Mouse (Mus musculus) Muller cell, postnatal 12 days (primary cell): ENCODE results near the gene Ikzf1.

Source experiments
- DNase-seq: peaks from one replicate; pipeline ENCODE4 v3.0.0-alpha.2; 2015; ENCODE audit errors: inconsistent ontology term

Gene Ikzf1

DNA sequence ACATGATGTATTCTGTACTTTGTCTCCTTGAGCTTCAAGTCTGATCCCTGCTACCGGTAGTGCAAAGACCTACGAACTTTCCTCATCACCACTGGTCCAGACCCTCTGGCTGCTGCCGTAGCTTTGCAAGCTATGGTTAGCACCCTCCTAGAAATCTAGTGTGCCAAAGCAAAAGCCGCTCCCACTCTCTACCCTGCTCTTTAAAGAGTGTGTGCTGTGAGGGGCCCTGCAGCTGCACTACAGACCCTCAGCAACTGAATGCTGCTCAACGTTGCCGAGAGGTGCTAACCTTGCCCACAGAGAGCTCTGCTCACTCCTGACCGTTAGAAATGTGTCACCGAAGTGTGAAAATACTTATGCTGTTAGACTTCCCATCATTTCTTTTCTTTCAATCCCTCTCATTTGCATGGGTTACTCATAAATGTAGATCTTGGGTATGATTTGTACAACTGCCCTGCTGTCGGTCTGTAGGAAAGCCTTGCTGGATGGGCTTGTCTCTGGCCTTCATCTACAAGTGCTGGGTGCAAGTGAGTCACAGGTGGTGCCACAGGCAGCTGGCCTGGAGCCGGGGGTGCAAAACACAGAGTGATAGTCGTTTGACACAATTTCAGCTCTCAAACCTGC lies 40.6 kb downstream of the Ikzf1 start:
- no peak for DNase-seq

DNA sequence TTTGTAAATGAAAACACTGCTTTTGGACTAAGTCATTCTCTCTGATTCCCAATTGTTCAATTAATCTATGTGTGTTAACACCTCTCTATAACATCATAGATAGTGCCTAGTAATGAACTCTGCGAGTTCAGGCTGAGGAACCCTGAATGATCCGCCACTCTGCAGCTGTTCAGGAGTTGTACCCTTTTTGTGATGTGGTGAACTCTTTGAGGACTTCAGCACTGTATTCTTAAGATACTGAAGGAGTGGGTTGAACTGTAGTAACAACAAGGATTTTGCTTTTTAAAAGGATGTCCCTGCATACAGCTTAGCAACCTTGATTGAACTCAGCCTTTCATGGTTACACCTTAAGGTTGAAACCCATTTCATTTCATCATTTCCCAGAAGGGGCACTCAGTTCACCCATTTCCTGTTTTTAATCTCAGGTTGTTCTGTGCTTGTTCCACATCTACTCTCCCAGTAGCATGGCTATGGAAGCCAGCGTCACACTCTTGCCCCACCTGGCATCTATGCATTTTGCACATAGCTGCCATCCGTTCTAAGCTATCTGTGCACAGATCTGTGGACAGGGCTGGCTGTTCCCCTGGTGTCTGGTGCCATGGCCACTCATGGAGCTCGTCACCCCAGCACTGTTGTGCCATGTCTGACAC lies 41.2 kb downstream of the Ikzf1 start:
- DNase-seq: no peak

DNA sequence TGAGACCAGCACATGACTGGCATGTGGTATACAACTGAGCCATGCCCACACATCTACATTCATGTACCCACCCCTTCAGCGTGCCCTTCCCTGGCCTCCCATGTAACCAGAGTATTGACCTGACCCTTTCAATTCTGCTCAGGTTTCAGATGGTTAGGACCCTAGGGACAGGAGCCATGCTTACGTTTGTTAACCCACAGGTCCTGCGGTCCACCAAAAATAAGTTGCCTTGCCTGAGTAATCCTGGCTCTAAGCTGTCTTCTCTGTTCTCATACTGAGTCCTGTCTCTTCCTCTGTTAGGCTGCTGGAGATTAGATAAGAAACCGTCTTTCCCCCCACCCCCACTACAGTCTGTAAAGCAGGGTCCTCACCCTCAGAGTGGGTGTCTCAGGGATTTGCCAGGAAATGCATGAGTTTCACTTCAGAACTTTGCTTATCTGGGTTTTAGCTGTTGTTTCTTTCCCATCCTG lies 42.0 kb downstream of the Ikzf1 start:
- DNase-seq: no peak

DNA sequence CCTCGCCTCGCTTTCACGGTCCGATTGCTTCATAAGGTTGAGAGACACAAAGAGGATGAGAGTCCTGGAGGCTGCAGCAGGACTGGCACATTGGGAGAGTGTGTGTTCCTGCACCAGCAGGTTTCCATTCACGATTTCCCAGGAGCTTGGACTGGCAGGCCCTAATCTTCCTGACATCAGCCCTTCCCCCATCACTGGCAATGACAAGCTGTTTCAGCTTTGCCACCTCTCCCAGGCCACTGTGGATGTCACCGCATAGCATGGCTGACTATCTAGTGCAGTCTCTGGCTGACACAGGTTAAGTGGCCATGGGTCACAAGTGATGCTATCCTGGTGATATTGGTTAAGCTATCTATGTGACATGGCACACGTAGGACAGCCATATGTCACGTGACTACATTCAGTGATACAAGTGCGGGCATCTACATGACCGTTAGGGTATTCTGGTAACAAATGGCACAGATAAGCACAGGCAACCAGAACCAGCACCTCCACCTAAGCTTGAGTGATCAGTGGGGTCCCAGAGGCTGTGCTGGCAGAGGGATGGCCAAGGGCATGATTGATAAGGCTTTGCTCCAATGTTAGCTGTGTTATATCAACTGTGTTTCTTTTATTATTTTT lies 43.2 kb downstream of the Ikzf1 start:
- no peak for DNase-seq

DNA sequence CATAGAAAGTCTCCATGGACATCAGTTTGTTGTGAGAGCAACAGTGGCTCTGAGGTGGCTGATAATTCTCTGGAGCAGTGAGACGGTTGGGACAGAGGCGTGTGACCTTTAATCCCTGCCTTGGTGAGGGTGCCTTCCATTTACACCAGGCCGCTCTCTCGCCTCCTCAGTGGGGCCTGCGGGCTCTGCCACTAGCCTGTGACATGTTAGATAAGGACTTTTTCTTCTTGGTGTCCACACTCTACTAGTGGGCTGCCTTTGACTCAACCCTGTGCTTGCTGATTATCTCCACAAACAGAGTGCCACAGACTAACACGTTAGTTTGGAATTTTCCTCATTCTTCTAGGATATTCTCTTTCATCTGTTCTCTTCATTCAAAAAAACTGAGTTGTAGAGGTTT lies 44.4 kb downstream of the Ikzf1 start:
- no peak for DNase-seq

DNA sequence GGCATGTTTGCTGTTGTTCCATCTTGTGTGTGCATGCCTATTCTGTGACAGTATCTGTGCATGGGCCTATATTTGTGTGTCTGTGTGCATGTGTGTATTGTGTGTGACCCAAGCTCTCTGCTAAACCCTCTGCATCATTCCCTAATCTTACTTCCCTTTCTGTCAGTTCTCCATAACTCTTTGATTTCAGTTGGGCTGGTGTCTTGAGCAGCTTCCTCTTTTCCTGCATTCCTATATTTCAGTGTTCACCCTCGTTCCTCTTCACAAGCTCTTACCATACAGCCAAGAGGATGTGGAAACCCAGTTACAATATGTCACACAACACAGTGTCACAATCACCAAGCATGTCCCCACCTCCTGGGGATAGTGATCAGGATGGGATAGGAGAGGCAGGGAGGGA lies 45.3 kb downstream of the Ikzf1 start:
- DNase-seq: no peak

DNA sequence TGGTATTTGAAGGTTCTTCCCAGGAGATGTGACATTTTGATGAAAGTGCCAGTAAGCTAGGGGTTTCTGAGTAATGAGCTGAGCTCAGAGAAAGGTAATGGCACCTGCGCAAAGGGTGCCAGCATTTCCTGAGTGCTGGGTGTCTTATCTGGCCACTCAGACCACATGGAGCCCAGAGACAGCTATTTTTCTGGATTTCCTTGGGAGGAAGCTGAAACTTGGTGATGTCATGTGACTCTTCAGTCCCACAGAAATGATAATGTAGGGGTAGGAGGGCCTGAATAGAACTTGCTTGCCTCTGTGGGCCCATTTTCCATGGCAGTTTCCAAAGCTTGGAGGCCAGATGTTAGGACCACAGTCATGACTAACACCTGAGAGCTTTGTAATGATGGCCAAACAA lies 46.9 kb downstream of the Ikzf1 start:
- DNase-seq: no peak

DNA sequence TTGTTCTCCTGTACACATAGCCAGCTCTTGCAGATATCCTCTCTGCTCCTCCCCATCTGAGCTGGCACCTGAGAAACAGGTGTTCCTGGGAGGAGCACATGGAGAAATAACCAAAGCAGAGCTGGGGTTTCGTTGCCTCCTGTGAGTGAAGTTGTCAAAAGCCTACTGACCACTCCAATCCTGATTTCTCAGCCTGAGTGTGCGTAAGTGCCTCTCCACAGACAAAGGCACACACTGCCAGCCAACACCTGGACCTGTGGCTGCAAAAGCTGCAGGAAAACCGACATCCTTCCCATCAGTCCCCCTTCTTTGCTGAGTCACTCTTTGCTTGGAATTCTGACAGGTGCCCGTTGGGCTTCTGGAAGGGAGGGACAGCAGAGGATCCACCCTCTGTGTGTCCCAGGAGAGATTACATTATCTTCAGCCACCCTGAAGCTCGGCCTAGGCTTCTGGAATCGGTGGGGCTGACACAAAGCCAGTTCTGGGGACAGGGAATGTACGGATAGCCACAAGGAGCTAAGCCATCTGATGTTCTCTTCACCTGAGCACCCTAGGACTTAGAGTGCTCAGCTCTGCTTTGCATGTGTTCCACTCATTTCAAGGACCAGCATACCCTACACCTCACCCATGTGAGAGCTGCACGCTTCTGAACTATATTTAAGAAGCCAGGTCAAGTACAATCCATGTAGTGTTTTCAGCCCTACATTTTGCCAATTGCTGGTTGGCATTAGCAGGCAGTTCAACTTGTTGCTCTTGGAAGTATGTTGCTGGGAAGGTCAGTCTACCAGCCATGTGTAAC lies 48.4 kb downstream of the Ikzf1 start:
- DNase-seq: no peak

DNA sequence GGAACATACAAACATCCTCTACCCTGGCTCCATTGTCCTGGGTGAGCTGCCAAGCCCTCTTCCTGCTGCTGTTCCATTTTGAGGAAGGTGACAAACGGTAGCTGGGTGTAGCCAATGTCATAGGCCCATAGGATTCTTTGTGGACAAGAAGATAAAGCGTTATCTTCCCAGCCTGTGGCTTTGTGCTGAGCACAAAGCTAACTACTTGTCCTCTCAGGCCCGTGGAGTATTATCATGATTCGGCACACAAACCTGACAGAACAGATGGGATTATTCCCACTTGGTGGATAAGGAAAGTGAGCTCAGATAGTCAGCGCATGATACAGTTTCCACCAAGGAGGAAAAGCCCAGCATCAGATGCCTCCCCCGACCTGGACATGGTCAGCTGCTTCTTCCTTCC lies 50.4 kb downstream of the Ikzf1 start:
- DNase-seq: no peak

DNA sequence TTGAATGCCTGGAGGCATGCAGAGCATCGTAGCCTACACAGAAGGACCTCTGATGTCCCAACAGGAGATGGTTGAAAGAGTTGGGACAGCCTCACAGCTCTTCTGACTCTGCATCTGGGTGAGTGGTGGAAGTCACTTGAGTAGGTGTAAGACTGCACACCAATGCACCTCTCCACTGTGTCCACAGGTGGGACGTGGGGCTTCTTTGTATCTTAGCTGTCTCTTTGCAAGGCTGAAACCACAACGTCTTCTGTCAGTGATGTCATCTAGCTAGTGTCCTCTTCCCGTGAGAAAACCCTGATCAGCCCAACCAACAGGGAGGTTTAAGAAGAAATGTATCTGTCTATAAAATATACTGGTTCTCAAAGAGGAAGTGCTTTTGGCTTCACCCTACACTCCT lies 52.1 kb downstream of the Ikzf1 start:
- no peak for DNase-seq

DNA sequence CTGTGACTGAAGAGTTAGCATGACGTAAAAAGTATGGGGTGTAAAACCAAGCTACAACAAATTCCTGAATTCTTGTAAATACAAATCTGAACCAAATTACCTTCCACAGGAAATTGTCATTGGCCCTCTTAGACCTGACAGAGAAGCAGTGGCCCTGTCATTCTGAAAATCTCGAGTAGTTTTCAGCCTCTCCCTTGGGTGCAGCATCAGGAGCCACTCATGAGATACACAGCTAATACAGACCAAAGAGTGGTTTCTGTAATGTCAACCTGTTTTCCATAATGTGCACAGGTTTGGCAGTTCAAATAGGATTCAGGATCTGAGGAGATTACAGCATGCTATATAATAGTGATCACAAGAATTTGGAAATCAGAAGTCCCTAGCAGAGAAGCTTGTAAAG lies 52.8 kb downstream of the Ikzf1 start:
- no peak for DNase-seq

DNA sequence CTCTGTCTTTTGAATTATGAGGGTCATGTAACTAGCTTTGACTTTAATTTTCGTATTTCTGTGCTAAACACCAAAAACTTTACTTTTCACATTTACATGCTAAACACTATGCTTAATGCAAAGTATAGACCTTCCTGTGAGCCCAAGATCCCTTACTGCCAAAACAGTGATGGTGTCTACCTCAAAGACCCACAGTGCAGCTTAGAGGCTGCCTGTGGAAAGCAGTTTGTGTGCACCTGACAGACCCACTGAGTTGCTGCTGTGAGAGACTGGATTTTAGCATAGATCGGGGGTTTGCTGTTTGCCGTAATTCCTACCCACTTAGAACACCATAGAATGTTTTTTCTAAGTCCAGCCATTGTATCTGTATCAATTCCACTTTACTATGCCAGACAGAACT lies 54.3 kb downstream of the Ikzf1 start:
- DNase-seq: no peak

DNA sequence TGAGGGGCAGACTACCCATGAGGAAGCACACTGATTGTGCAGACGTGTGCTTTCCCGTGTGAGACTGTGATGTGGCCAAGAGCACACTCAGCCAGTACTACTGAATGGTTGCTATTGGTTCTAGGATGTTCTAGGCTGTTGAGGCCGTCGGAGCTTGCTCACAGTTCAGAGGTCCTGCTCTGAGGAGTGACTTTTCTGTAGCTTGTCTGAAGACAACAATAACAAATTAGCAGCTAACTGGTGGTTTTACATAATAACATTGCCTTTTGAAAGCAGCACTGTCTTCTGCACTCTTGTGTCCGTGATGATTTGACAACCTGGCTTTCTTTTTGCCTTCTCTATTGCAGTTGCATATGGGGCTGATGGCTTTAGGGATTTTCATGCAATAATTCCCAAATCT lies 55.8 kb downstream of the Ikzf1 start:
- no peak for DNase-seq

DNA sequence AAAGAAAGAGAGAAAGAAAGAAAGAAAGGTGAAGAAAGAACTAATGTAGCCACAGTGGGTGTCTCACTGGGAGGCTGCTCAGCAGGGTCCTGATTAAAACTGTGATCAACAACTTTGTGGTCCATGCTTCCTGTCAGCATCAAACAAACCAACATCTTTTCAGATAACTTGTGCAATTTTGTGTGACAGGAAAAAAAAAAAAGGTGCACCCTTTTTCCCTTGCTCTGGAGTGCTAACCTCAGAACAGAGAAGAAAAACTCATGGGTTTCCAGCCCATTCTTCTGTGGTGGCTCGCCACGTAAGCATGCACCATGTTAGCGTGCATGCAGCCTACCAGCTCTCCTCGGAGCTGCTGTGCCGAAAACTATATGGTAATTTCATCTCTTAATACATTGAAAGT lies 56.8 kb downstream of the Ikzf1 start:
- no peak for DNase-seq

DNA sequence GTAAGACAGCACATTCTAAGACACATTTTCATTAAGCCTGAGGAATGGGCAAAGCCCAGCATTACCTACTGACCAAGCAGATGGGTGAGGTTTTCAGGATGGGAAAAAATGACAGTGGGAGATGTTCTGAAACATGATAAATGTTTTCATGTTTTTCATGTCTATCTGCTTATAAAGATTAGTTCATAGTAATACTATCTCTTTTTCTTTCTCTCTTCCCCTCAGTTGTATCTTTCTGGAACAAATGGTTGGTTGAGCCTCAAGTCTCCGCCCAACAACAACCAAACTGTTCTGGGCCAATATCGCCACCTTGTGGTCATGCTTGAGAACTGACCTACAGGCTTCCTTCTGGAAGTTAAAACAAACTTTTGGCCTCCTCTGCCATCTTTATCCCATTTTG lies 57.8 kb downstream of the Ikzf1 start:
- DNase-seq: no peak

DNA sequence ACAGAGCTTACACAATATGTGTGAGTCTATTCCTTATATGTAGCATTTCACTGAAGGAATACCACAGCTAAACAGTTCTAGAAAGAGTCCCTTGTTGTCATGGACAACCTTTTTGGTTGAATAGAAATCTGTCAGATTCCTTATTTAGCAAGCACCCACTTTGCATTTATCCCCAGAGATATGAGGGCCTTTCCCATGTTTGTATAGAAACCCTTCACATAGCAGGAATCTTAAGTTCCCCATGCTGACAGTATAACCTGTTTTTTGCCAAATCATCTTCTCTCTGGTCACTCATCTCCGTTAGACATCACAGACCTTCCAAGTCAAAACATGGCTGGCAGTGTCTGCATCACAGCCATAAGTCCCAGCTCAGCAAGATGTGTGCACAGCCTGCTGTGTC lies 59.4 kb downstream of the Ikzf1 start:
- no peak for DNase-seq

DNA sequence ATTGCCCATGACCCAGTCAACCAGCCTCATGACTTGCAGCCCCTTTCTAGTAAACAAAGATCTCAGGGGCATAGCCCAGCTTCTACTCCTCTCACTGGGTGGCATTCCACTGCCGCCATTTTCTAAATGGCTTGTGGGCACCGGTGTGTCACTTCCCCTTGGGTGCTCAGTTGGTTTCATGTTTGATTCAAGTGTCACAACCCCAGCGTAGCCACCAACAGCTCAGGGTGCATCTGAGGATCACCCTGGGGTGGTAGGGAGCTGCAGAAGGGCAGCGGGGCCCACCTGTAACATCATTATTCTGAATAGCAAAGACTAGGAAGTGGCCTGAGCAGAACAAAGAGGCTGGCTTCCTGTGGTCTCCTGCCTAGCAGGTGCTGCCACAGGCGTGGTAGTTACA lies 66.3 kb downstream of the Ikzf1 start:
- DNase-seq: no peak

DNA sequence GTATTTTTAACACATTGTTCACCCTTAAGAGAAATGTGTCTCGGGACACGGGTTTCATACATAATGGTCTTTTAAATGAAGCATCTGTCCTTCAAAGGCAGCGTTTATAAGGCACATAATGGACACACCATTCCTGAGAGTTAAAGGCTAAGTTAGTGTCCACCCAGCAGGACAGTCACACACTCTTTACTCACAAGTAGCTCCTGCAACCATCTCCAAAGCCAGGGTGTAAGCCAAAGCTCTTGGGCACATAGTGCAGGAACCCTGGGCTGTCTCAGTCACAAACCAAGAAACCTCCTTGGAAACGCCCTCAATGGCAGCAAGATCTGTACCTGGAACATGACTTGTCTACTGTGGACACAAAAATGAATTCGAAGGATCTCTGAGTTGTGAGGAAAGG lies 68.1 kb downstream of the Ikzf1 start:
- no peak for DNase-seq

DNA sequence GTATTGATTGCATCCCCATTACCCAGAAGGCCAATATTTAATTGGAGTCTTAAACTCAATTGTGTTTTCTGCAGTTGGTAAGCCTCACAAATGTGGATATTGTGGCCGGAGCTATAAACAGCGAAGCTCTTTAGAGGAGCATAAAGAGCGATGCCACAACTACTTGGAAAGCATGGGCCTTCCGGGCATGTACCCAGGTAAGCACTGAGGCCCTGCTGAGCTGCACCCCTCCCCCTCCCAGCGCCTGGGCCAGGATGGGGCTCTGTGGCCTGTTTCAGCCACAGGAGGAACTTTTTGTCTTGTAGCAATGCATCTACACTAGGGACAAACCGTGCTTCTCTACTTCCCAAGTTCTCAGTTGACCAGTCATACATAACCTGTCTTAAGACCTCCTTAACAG lies 73.3 kb downstream of the Ikzf1 start:
- DNase-seq: no peak

DNA sequence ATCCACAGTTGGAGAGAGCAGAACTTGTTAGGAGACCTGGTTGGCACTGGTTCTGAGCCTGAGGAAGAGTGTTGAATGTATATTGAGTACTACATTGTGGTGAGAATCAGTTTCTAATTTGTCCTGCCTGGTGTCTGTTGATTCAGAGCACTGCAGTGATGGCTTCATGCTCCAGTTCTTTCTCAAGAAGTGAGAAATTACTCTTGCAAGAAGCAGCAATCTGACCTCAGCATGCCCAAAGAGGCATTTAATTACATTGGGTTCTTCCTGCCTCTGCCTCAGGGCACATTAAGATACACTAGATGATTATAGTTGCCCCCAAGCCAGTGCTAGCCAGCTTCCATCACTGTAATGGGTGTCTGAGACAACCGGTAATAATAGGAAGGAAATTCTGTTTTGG lies 74.1 kb downstream of the Ikzf1 start:
- DNase-seq: no peak

DNA sequence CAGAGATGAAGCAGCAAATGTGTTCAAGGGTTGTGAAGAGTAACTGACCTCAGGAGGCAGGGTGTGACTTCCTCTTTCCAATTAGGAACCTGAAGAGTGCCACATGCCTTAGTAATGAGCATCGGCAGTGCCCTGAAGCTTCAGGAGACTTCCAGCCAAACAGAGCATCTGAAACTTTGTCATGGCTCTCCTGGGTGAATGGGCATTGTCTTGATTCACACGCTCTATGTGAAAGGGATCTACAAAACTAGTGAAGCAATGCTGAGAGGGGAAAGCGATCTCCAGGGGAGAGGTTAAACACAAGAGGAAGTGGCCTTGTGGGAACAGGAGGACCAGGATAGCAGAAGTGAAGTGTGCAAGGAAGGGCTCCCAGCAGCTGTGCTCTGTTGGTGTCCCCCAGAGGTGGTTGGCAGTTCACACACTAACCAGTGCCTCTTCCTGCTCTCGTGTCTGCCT lies 78.4 kb downstream of the Ikzf1 start:
- DNase-seq: no peak

DNA sequence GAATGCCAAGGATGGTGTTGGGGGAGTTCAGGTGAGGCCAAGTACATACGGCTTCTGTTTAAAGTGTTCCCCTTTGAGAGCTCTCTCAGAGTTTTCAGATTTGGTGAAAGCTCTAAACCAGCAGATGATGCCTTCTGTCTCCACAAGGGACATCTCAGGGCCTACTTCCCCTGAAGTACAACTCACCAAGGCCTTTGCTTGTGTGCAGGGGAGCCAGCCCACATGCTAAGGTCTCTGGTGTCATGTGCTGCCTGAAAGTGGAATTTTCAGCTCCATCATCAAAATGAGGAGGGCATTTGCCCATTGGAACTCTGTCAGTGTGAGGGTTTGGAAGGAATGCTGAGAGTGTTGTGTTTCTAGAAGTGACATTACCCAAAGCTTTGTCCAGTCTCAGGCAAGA lies 80.6 kb downstream of the Ikzf1 start:
- DNase-seq: no peak

DNA sequence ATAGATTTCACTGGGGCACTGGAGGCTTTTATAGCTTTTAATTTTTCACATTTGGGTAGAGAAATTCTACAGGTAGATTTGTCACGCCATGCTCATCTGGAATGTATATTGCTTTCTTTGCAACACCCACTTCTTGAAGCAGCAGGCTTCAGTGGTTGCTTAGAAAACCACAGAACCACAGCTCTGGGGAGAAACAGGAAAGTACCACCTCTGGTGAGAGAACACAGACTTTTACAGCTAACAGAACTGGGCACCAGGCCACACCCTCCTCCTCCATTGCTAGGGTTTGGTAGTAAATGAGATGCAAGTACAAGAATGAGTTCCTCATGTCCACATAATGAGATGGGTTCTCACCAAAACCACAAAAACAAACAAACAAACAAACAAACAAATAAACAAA lies 81.3 kb downstream of the Ikzf1 start:
- no peak for DNase-seq
